Mouse (Mus musculus) neutrophil, adult 5-6 weeks (primary cell): ENCODE results near the gene Ece1. TPM values are rescaled to one million over a fixed set of nuclear protein-coding genes. Genes with fewer than 3 reads are reported as not detected.
A peak's percentile ranks its signal among the peaks of the same experiment; 100 is the strongest.

Experiments used
- ATAC-seq: fragments of 151-379, 151-347 bp; 2 replicates; pipeline ENCODE4 v1.8.0; 2017; ENCODE audit warnings: mild to moderate bottlenecking, moderate TSS enrichment; ENCODE audit not compliant: insufficient number of reproducible peaks, poor library complexity, low FRiP score, severe bottlenecking; ENCODE audit errors: extremely low read depth
- total RNA-seq: library from RNA; stranded (forward); fragments of 200-1000 nt; gene quantifications from 2 replicates; pipeline ENCODE4 v1.2.3, GENCODE M21; 2017

Gene Ece1
- total RNA-seq, 1 experiment from 2014 or later: 5.7 TPM

DNA sequence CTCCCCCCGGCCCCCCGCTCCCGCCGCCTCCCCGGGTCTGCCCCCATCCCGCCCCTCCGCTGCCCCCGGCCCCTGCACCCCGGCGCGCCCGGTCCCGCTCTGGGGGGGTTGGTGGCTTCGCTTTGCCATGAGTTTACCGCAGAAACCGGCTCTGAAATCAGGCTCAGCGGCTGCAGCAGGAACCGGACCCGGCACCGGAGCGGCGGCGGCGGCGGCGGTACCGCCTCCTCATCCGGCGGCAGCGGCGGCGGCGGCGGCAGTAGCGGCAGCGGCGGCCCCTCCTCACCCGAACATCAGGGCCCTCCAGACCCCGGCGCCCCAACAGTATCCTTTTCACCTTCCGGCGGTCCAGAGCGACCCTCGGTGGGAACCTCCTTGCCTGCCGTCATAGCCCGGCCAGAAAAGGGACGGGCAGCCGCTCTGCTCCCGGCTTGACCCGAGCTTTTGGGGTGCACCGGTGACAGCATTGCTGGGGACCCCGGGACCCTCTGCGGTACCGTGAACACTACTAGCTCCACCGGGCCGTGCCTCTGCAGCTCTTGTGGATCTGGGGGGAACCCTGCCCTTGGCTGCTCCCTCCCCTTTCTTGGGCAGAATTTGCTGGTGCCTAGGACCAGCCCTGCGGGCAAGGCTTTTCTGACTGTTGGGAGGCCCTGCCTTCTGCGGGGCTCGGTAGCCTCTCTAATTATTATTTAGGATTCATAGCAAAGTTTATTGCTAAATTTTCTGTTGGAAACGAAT is 132.0 kb downstream of the Ece1 start:
- ATAC-seq: no peak

DNA sequence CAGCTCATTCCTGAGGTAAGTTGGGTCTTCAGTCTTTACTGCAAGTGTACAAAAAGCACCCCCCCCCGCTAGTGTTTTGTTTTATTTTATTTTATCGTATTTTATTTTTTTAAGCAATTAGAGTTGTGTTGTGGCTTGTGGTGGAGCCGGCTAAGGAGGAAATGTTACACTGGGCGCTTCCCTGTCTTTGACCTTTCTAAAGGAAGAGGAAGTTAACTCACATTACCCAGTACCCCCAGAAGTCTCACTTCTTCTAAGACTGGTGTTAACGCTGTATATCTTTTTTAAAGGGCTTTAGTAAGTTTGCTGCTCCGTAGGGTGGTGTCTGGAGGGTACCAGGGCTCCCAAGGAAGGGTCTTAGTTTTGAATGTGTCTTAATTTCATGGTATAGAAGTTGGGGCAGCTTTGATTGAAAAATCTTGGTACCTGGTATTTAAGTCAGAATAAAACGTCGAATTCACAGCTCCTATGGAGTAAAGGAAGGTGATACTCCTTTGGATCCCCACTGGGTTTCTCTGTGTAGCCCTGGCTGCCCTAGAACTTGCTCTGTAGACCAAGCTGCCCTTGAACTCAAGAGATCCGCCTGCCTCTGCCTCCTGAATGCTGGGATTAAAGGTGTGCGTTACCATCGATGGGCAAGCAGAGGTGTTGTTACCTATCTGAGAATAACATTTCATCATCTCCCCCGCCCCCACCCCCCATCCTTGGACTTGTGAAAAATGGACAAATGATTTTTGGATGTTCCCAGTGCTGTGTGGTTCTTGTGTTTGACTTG is 132.7 kb downstream of the Ece1 start:
- peak; percentile 36; the same call in 1 of the 2 replicates for ATAC-seq

DNA sequence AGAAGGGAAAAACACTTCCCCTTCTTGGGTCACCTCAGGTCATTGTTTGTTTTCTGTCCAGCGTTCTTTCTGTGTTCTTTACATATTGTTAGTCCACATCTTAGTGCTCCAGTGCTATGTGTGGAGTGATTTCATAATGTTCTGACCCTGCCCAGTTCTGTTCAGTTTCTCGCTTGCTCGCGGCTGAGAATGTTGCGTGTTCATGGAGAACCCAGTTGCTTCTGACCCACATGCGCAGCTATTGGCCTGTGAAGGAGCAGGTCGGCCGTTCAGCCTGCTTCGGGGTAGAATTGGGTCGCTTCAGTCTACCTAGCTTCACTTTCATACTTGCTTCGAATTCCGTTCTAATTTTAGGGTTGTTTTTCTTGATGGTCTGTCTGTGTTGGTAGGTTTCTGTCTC is 133.4 kb downstream of the Ece1 start:
- no peak for ATAC-seq

DNA sequence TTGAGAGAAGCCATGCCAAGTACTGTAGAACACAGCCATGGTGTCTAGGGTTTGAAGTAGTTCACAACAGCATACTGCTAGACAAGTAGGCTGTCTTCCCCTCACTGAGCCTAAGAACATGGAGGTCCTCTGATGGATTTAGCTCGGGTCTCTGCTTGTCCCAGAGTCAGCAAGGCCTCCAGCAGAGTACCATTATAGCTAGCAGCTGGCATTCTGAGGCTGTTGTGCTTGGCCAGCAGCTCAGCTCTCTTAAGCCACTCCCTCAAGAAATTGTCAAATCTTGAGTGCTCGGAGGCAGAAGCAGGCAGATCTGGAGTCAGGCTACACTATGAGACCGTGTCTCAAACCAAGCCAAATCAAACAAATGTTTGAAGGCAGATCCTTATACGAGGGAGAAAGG is 136.2 kb downstream of the Ece1 start:
- no peak for ATAC-seq

DNA sequence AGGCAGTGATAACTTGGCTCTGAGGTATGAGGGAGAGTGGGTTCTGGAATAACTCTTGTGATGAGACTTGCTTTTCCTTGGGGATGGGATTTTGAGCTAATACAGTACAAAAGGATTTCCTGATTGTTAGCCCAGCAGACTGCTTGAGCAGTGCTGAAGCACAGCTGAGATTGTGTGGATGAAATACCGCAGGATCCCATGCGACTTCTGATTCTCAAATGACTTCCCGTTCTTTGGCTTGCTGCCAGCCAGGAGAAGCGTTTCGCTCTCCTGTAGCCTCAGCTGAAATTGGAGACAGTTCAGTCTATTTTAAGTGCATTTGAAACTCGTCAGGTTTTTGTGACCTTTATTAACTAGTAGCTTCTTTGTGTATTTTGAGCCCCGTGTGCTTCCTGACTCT is 138.6 kb downstream of the Ece1 start:
- ATAC-seq: no peak

DNA sequence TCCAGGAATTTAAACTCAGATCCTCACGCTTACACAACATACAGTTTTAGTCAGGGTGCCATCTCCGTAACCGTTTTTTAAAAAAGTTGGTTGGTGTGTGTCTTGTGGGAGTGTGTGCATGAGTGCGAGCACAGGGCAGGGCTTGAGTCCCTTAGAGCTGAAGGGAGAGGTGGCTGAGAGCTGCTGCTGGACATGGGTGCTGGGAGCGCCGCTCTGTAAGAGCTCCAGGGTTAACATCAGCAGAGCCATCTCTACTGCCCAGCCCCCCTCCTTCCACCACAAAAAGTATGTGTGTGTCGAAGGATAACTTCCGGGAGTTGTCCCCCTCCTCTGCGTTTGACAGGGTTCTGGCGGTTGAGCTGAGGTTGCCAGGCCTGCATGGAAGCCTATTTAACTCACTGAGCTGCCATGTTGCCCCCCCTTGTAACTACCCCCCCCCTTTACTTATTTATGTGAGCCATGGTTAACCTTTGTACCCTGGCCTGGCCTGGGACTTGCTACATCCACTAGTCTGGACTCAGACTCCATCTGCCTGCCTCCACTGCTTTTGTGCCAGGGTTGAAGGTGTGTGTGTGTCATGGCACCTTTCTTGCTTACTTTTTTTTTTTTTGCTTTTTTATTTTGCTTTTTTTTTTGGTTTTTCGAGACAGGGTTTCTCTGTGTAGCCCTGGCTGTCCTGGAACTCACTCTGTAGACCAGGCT is 142.0 kb downstream of the Ece1 start:
- ATAC-seq: no peak

DNA sequence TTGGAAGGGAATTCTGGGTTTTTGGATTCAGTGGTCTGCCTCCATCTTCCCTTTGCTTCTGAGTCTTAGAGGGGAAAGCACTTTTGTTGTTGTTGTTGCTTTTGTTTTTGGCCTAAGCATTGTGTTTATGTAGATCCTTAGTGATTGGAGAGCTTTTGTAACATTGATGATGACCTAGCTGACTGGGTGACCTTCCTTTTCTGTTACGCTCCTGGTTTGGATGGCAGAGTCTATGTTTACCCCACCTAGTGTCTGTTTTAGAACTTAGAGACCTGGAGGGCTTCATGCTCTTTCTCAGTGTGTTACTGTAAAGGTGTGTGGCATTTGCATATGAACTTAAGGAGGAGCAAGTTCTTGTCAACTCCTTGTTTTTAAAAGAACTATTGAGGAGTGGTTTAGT is 143.7 kb downstream of the Ece1 start:
- ATAC-seq: no peak

DNA sequence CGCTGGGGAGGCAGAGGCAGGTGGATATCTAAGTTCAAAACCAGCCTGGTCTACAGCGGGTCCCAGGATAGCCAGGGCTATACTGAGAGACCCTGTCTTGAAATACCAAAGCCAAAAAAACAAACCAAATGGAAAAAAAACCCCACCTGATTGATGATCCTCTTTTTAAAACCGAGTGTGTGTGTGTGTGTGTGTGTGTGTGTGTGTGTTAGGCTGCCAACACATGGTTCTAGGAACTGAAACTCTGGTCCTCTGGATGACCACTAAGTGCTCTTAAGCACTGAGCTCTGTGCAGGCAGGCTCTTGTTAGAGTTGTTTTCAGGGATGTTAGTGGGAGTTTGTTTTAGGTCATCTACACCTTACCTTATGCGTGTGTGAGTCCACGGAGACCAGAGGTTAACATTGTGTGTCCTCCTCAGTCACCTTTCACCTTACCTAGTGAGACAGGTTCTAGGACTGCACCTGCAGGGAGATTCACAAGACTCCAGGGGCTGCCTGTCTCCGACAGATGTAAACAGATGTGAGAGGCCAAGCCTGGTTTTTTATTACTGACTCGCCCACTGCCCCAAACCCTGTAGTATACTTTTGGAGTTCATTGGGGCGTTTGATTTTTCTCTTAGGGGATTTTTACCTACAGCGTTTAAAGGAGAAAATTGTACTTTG is 145.0 kb downstream of the Ece1 start:
- no peak for ATAC-seq

DNA sequence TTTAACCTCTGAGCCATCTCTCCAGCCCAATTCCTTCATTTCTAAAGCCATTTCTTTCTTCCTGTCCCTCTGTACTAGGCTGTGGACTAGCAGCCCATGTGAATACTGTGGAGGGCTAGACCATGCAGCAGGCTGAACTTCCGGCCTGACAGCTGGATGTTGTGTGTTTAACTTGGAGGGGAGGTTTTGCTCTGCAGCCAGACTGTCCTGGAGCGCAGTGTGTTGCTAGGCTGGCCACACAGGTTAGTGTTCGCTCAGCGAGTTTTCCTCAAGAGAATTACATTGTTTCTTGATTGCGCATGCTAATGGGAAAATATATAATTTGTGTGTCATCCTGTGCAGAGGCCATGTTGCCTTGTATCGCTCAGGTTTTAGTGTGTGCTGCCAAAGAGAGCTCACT is 146.6 kb downstream of the Ece1 start:
- no peak for ATAC-seq

DNA sequence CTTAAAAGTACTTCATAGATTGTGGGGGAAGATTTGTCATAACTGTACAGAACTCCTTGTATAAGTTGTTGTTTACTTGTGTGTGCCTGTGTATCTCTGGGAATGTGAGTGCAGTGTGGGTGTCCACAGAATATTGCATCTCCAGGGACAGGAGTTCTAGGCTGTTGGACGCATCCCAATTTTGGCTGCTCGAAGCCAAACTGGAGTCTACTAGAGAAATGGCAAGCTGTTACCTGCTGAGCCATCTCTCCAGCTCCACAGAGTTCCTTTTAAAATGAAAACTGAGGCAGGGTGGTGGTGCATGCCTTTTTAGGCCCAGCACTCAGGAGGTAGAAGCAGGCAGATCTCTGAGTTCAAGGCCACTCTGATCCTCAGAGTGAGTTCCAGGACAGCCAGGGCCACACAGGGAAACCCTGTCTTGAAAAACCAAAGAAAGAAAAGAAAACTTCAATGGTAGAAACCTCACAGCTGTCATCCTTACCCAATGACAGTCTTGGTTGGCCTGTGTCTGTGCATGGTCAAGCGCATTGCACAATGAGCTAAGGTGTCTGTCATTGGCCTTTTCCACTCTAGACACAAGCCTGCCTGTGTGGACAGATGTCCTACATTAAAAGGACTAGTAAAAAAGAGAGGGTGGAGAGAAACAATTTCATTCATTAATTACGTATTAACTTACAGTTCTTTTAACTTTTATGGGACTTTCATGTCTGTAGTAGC is 147.9 kb downstream of the Ece1 start:
- no peak for ATAC-seq

DNA sequence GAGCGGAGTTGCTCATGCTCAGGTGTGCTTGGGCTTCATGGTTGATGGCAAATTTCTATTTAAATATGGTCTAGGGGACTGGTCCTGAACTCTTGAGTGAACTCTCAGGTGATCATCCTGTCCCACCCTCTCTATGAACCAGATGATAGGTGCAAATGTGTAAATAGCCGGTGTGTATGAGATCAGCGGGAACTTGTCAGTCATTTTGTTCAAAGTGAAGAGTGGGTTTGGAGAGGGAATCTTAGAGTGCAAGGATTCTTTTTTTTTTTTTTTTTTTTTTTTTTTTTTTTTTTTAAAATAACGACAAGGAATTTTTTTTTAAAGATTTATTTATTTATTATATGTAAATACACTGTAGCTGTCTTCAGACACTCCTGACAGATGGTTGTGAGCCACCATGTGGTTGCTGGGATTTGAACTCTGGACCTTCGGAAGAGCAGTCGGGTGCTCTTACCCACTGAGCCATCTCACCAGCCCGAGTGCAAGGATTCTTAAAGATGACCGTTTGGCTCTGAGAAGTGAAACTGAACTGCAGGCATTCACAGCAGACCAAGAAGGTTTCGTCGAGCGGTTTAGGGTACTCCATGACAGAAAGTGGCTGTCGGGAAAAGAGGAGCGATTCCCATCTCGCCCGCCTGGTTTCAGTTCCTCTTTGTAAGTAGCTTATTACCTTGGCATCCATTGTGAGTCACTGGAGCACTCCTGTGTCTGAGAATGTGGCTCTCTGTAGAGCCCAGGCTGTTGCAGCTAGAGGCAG is 151.9 kb downstream of the Ece1 start:
- ATAC-seq: no peak

Other genes with a start within 250 kb of the Ece1 start
- gene Rap1gap, start 197.5 kb upstream of the Ece1 start, total RNA-seq: 0.47 and 3.3 TPM in 2 replicates
- gene Alpl, start 65.9 kb upstream of the Ece1 start, total RNA-seq: 0.74 and 1.2 TPM in 2 replicates
- gene Eif4g3, start 130.8 kb downstream of the Ece1 start, total RNA-seq: 88.4 and 95.8 TPM in 2 replicates